Mouse (Mus musculus): ENCODE measurements at regions not wholly inside any gene's neighbourhood (a gene's known extent, or its start where the extent isn't known, plus 50 kb on each side); places are given as distances from the start of the nearest gene placed in this dataset.

DNA sequence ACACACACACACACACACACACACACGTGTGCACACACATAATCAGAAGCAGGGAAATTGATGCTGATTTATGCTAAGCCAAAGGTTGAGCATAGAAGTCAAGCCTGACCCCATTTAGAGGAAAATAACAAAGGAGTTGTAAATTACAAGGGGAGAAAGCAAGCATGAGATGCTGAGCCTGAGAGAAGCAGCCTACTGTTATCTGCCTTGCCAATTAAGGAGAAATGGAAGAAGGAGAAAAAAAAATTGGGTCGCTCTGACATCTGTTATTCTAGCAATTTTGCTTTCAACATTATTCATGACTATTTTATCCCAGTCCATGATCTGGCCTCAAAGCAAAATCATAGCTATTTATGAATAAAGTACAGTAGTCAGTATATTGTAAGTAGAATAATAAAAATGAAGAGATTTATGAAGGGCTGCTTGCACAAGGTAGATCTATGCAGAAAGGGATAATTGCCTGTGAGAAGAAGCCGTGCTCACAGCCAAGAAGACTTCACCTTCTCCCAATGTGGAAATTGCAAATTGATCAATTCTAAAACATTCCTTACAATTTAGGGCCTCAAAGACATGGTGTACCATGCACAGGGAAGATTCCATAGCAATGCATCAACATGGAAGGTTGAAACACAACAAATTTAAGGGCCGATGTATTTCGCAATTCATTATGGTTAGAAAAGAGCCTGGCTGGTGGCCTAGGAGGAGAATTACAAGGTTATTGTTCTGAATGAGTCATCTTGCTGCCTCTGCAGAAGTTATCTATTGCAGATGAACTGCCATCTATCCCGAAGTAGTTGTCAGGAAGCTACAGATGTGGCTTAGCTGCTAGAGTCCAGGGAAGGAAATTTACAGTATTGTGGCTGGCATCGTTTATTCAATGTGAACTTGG lies 585.7 kb downstream of the Zfp619 start:
- Histone ChIP-seq H3K9ac (ENCODE audit: low read length) (no peak overlapping the region), H3K4me1 (ENCODE audit: control insufficient read depth, insufficient read depth, low read length) (no peaks in the 10 kb centered on the region), H3K36me3 (ENCODE audit: control insufficient read depth, insufficient read depth, low read length) (no peaks in the 10 kb centered on the region), H3K4me3 (ENCODE audit: low read depth, low read length) (no peak overlapping the region), H3K27me3 (ENCODE audit: control insufficient read depth, insufficient read depth, low read length) (no peaks in the 10 kb centered on the region), H3K27ac (ENCODE audit: low read depth, low read length) (no peak overlapping the region), H3K9me3 (ENCODE audit: control insufficient read depth, low read length) (no peaks in the 10 kb centered on the region), H3K4me2 (ENCODE audit: low read depth) (no peak overlapping the region)
- WGBS = 83% methylated on average over 7 of the region's 7 CpGs
- ATAC-seq (ENCODE audit: insufficient read depth, low FRiP score, low TSS enrichment) = no peak
- no peak for DNase-seq (ENCODE audit: low spot score)

DNA sequence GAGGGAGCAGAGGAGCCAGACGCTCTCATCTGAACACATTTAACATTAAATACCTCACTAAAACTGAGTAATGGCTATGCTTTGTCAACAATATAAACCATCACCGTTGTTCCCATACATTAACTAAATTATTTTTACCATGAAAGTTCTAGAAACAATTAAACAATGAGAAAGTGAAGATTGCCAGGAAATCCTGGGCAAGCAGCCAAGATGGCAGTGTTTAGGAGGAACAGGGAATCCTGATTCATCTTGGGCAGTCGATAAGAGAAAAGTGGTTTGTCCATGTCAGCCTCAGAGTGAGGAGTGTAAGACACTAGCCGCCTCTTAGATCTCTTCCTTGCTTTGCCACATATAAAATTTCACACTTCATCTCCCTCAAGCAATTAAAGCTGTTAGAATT lies 625.3 kb downstream of the Zfp619 start:
- H3K27ac ChIP-seq (ENCODE audit: low read depth, low read length) = no peak overlapping the region
- ATAC-seq (ENCODE audit: insufficient read depth, low FRiP score, low TSS enrichment) (no peak), DNase-seq (ENCODE audit: low spot score) (no peak)
- 88% methylated on average over 4 of the region's 4 CpGs for whole genome bisulfite sequencing
- H3K4me1 ChIP-seq (ENCODE audit: control insufficient read depth, insufficient read depth, low read length) = no peaks in the 10 kb centered on the region
- H3K4me2 ChIP-seq (ENCODE audit: low read depth) = no peak overlapping the region
- no peaks in the 10 kb centered on the region for H3K9me3 ChIP-seq (ENCODE audit: control insufficient read depth, low read length)
- H3K4me3 ChIP-seq (ENCODE audit: low read depth, low read length) = no peak overlapping the region
- no peak overlapping the region for H3K9ac ChIP-seq (ENCODE audit: low read length)
- no peaks in the 10 kb centered on the region for H3K36me3 ChIP-seq (ENCODE audit: control insufficient read depth, insufficient read depth, low read length)
- no peaks in the 10 kb centered on the region for H3K27me3 ChIP-seq (ENCODE audit: control insufficient read depth, insufficient read depth, low read length)

DNA sequence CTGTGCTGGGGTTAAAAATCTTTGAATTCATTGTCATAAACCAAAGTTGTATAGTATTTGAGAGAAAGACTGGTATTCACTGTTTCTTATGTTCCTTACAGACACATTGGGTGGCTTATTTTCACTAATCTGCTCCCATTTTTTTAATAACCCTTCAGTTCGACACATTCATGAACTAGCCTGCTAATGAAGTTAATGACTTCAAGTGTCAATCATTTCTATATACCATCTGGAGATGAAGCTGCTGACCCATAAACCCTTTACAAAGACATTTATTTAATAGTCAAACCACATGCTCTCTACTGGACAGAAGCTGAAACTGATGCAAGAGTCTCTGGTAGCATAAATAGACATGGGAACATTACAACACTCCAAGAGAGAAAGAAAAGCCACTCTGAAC lies 626.9 kb downstream of the Zfp619 start:
- DNase-seq (ENCODE audit: low spot score) = no peak
- H3K9me3 ChIP-seq (ENCODE audit: control insufficient read depth, low read length) = no peaks in the 10 kb centered on the region
- WGBS = 91% methylated on average over 1 of the region's 1 CpGs

DNA sequence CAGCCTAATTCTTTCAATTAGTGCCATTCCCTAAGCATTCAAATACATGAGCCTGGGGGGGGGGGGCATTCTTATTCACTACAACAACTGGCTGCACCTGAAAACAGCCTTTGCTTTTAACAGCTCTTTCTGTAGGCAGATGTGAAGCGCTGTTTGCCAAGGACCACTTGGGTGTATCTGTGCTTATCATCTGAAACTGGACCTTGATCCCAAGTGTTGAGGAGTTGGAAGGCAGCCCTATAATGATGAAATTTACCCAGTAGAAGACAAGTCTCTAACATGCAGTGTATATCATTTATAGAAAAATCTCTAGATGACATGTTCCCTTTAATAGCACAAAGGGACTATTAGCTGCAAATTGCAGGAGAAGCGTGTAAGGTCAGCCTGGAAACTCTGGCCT lies 660.0 kb downstream of the Zfp619 start:
- 96% methylated on average over 2 of the region's 2 CpGs for WGBS
- H3K27me3 ChIP-seq (ENCODE audit: control insufficient read depth, insufficient read depth, low read length) = no peaks in the 10 kb centered on the region
- ATAC-seq (ENCODE audit: insufficient read depth, low FRiP score, low TSS enrichment) (no peak), DNase-seq (ENCODE audit: low spot score) (no peak)
- H3K27ac ChIP-seq (ENCODE audit: low read depth, low read length) = no peak overlapping the region
- H3K36me3 ChIP-seq (ENCODE audit: control insufficient read depth, insufficient read depth, low read length) = no peaks in the 10 kb centered on the region
- H3K4me1 ChIP-seq (ENCODE audit: control insufficient read depth, insufficient read depth, low read length) = no peaks in the 10 kb centered on the region
- no peak overlapping the region for H3K4me2 ChIP-seq (ENCODE audit: low read depth)
- H3K9ac ChIP-seq (ENCODE audit: low read length) = no peak overlapping the region
- H3K9me3 ChIP-seq (ENCODE audit: control insufficient read depth, low read length) = no peaks in the 10 kb centered on the region
- H3K4me3 ChIP-seq (ENCODE audit: low read depth, low read length) = no peak overlapping the region

More for the DNA sequence above, 626.9 kb downstream of the Zfp619 start:
- Histone ChIP-seq H3K4me2 (ENCODE audit: low read depth) (no peak overlapping the region), H3K9ac (ENCODE audit: low read length) (no peak overlapping the region), H3K27me3 (ENCODE audit: control insufficient read depth, insufficient read depth, low read length) (no peaks in the 10 kb centered on the region), H3K36me3 (ENCODE audit: control insufficient read depth, insufficient read depth, low read length) (no peaks in the 10 kb centered on the region), H3K4me1 (ENCODE audit: control insufficient read depth, insufficient read depth, low read length) (no peaks in the 10 kb centered on the region), H3K27ac (ENCODE audit: low read depth, low read length) (no peak overlapping the region), H3K4me3 (ENCODE audit: low read depth, low read length) (no peak overlapping the region)
- no peak for ATAC-seq (ENCODE audit: insufficient read depth, low FRiP score, low TSS enrichment)

DNA sequence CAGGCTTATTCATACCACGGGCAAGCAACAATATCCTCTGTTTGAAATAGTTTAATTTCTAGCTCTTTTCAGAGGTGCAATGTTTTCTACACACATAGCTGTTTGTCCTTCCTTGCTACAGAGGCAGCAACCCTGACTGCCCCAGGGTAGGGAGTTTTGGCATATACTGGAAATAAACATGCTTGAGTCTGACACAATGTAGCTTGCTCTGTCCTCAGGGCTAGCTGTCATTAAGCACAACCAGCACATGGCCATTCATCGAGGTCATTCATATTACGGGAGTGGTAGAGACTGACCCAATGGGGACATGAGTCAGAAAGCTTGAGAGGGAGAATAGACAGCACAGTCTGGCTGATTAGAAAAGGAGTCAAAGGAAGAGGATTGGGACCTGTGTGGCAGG lies 677.8 kb downstream of the Zfp619 start:
- H3K36me3 ChIP-seq (ENCODE audit: control insufficient read depth, insufficient read depth, low read length) = no peaks in the 10 kb centered on the region
- no peaks in the 10 kb centered on the region for H3K27me3 ChIP-seq (ENCODE audit: control insufficient read depth, insufficient read depth, low read length)
- 87% methylated on average over 3 of the region's 3 CpGs for WGBS
- no peak overlapping the region for H3K9ac ChIP-seq (ENCODE audit: low read length)
- ATAC-seq (ENCODE audit: insufficient read depth, low FRiP score, low TSS enrichment) = no peak
- H3K4me2 ChIP-seq (ENCODE audit: low read depth) = no peak overlapping the region
- no peak for DNase-seq (ENCODE audit: low spot score)
- no peak overlapping the region for H3K4me3 ChIP-seq (ENCODE audit: low read depth, low read length)
- H3K4me1 ChIP-seq (ENCODE audit: control insufficient read depth, insufficient read depth, low read length) = no peaks in the 10 kb centered on the region
- H3K9me3 ChIP-seq (ENCODE audit: control insufficient read depth, low read length) = no peaks in the 10 kb centered on the region
- H3K27ac ChIP-seq (ENCODE audit: low read depth, low read length) = no peak overlapping the region

DNA sequence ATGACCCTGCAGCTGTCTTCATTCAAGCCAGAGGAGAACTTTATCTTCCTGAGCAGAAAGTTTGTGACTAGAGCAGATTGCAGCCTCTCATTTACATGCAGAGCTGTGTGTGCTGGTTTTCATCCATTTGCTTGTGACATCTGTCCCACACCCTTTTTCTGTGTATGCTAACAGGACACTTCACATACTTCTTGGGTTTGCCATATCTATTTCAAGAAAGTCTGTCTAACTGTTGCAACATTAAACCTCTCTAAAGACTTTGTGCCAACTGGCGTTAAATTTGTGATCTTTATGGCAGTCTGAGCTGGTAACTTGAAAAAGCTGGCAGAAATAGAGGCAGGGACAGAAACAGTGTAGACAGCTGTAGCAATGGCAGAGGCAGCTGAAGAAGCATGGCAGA lies 685.0 kb downstream of the Zfp619 start:
- Histone ChIP-seq H3K4me2 (ENCODE audit: low read depth) (no peak overlapping the region), H3K9ac (ENCODE audit: low read length) (no peak overlapping the region), H3K36me3 (ENCODE audit: control insufficient read depth, insufficient read depth, low read length) (no peaks in the 10 kb centered on the region), H3K4me3 (ENCODE audit: low read depth, low read length) (no peak overlapping the region), H3K27ac (ENCODE audit: low read depth, low read length) (no peak overlapping the region), H3K27me3 (ENCODE audit: control insufficient read depth, insufficient read depth, low read length) (no peaks in the 10 kb centered on the region), H3K9me3 (ENCODE audit: control insufficient read depth, low read length) (no peaks in the 10 kb centered on the region), H3K4me1 (ENCODE audit: control insufficient read depth, insufficient read depth, low read length) (no peaks in the 10 kb centered on the region)
- ATAC-seq (ENCODE audit: insufficient read depth, low FRiP score, low TSS enrichment) (no peak), DNase-seq (ENCODE audit: low spot score) (no peak)
- WGBS = 84% methylated on average over 1 of the region's 1 CpGs

DNA sequence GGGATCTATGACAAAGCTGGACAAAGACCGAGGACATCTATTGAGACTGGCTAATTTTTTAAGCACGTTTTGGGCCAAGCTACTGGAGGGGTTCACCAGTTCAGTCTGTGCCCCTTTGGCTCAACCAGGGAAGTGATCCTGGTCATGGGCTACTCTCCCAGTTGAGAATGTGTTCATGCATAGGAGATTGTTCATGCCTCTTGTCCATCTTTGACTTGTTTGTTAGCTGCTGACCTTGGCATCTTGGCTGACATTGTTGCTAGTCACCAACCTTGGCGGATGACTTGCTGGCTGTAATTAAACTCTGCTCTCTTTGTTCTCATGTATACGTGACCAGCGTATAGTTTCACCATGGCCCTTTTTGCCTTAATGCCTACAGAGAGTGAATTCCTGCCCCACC lies 686.2 kb upstream of the Vstm2b start:
- 85% methylated on average over 5 of the region's 5 CpGs for WGBS
- Histone ChIP-seq H3K9me3 (ENCODE audit: control insufficient read depth, low read length) (no peaks in the 10 kb centered on the region), H3K4me1 (ENCODE audit: control insufficient read depth, insufficient read depth, low read length) (no peaks in the 10 kb centered on the region), H3K36me3 (ENCODE audit: control insufficient read depth, insufficient read depth, low read length) (no peaks in the 10 kb centered on the region), H3K27me3 (ENCODE audit: control insufficient read depth, insufficient read depth, low read length) (no peaks in the 10 kb centered on the region), H3K4me3 (ENCODE audit: low read depth, low read length) (no peak overlapping the region), H3K4me2 (ENCODE audit: low read depth) (no peak overlapping the region), H3K9ac (ENCODE audit: low read length) (no peak overlapping the region), H3K27ac (ENCODE audit: low read depth, low read length) (no peak overlapping the region)
- ATAC-seq (ENCODE audit: insufficient read depth, low FRiP score, low TSS enrichment) (no peak), DNase-seq (ENCODE audit: low spot score) (no peak)

DNA sequence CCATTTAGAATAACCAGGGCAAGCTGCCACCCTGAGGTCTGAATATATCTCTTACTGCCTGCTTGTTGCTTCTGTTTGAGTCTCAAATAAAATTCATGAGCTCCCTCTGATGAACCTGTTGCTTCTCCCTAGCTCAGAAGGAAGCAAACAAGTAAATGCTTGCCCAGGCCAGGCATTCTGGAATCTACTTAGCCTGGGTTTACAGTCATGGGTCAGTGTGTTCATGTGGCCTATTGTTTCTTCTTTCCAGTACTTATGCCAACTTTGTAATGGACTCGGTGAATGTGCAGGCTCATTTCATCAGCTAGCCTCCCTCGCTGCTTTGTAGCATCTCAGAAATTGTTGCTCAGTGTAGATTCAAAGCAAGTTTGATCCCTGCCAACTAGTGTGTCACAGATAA lies 685.6 kb upstream of the Vstm2b start:
- WGBS = 77% methylated on average over 2 of the region's 2 CpGs
- no peak overlapping the region for H3K4me3 ChIP-seq (ENCODE audit: low read depth, low read length)
- H3K27me3 ChIP-seq (ENCODE audit: control insufficient read depth, insufficient read depth, low read length) = no peaks in the 10 kb centered on the region
- no peaks in the 10 kb centered on the region for H3K9me3 ChIP-seq (ENCODE audit: control insufficient read depth, low read length)
- DNase-seq (ENCODE audit: low spot score) (no peak), ATAC-seq (ENCODE audit: insufficient read depth, low FRiP score, low TSS enrichment) (no peak)
- H3K4me2 ChIP-seq (ENCODE audit: low read depth) = no peak overlapping the region
- no peaks in the 10 kb centered on the region for H3K36me3 ChIP-seq (ENCODE audit: control insufficient read depth, insufficient read depth, low read length)
- H3K9ac ChIP-seq (ENCODE audit: low read length) = no peak overlapping the region
- H3K4me1 ChIP-seq (ENCODE audit: control insufficient read depth, insufficient read depth, low read length) = no peaks in the 10 kb centered on the region
- no peak overlapping the region for H3K27ac ChIP-seq (ENCODE audit: low read depth, low read length)

DNA sequence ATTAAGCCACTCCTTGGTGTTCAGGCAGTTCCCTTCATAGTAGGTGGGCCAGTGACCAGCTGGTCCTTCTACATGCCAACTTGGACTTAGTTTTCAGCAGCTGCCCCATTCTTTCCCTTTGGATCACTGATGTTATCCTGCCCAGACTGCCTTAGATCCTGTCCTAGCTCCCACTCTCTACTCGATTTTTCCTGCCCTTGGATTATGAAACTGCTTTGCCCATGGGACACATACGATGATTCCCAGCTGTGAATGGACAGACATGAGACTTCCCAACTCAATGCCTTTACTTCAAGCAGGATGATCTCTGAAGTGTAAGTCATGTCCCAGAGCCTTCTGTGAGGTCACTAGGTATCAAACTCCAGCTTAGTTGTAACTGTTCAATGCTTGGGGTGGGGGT lies 684.5 kb upstream of the Vstm2b start:
- H3K27me3 ChIP-seq (ENCODE audit: control insufficient read depth, insufficient read depth, low read length) = no peaks in the 10 kb centered on the region
- H3K4me2 ChIP-seq (ENCODE audit: low read depth) = no peak overlapping the region
- DNase-seq (ENCODE audit: low spot score) = no peak
- H3K4me3 ChIP-seq (ENCODE audit: low read depth, low read length) = no peak overlapping the region
- H3K36me3 ChIP-seq (ENCODE audit: control insufficient read depth, insufficient read depth, low read length) = no peaks in the 10 kb centered on the region
- no peak for ATAC-seq (ENCODE audit: insufficient read depth, low FRiP score, low TSS enrichment)
- no peaks in the 10 kb centered on the region for H3K4me1 ChIP-seq (ENCODE audit: control insufficient read depth, insufficient read depth, low read length)
- no peak overlapping the region for H3K27ac ChIP-seq (ENCODE audit: low read depth, low read length)
- H3K9me3 ChIP-seq (ENCODE audit: control insufficient read depth, low read length) = no peaks in the 10 kb centered on the region
- WGBS = 85% methylated on average over 2 of the region's 2 CpGs
- H3K9ac ChIP-seq (ENCODE audit: low read length) = no peak overlapping the region
